Mouse (Mus musculus) intestine, postnatal 0 days (tissue): ENCODE measurements around the gene Rtraf. TPM values are rescaled to one million over a fixed set of nuclear protein-coding genes. Genes with fewer than 3 reads are reported as not detected.

Experiments
- ATAC-seq: fragments of 200-750 bp; cut with Nextera tagmentation; 2 replicates; pipeline ENCODE4 v1.8.0; 2017; ENCODE audit warnings: mild to moderate bottlenecking, moderate TSS enrichment, moderate library complexity
- H3K27ac ChIP-seq: fragments of 300-500 bp; sonication (generic); 2 replicates; pipeline ENCODE4 v1.5.1; 2014; ENCODE audit warnings: mild to moderate bottlenecking, low read depth, low read length, moderate library complexity
- H3K27me3 ChIP-seq: fragments of 300-500 bp; sonication (generic); replicated peaks from 2 replicates; pipeline ENCODE4 v1.6.1; 2014; ENCODE audit warnings: low read length, mixed read lengths; ENCODE audit not compliant: control insufficient read depth, insufficient read depth
- H3K36me3 ChIP-seq: fragments of 300-500 bp; sonication (generic); 2 replicates; pipeline ENCODE4 v1.6.1; 2014; ENCODE audit warnings: mild to moderate bottlenecking, moderate library complexity; ENCODE audit not compliant: control insufficient read depth, insufficient read depth
- H3K4me1 ChIP-seq: fragments of 300-500 bp; sonication (generic); replicated peaks from 2 replicates; pipeline ENCODE4 v1.6.1; 2014; ENCODE audit warnings: antibody characterized with exemption, low read length, mixed read lengths; ENCODE audit not compliant: control insufficient read depth, insufficient read depth
- H3K4me2 ChIP-seq: fragments of 300-500 bp; sonication (generic); replicated peaks from 2 replicates; pipeline ENCODE4 v1.6.1; 2014; ENCODE audit warnings: low read depth, mild to moderate bottlenecking, moderate library complexity
- H3K4me3 ChIP-seq: fragments of 300-500 bp; sonication (generic); 2 replicates; pipeline ENCODE4 v1.5.1; 2014; ENCODE audit warnings: low read depth, low read length
- H3K9ac ChIP-seq: fragments of 300-500 bp; sonication (generic); 2 replicates; pipeline ENCODE4 v1.6.1; 2014; ENCODE audit warnings: mild to moderate bottlenecking, low read depth, low read length
- H3K9me3 ChIP-seq: fragments of 300-500 bp; sonication (generic); 2 replicates; pipeline ENCODE4 v1.6.1; 2016; ENCODE audit warnings: mixed run types; ENCODE audit not compliant: control insufficient read depth
- CTCF ChIP-seq: sonication (generic); IDR thresholded peaks from 2 replicates; pipeline ENCODE4 v1.5.1; 2016; ENCODE audit warnings: low read depth, mild to moderate bottlenecking, control low read depth, antibody characterized with exemption, moderate library complexity
- WGBS: fragments of 180-500 bp; shearing (Covaris S2); extraction: QIAGEN DNeasy Blood & Tissue Kit; methylation state at CpG from one replicate; pipeline ENCODE4 v1.1.7; 2014; 5-methylcytosine and 5-hydroxymethylcytosine counted together
- polyA plus RNA-seq: library from polyadenylated mRNA; unstranded; fragments of >200 nt; fragmentation: Nextera tagmentation; extraction: Ambion mirVana; gene quantifications from 2 replicates; pipeline ENCODE4 v1.2.1, GENCODE M21; 2015

Gene Rtraf
- polyA plus RNA-seq, 1 experiment from 2014 or later, result 209 TPM

- H3K4me1 ChIP-seq, result no peaks in the 10 kb centered on the region
- H3K27me3 ChIP-seq, result no peaks in the 10 kb centered on the region
- no peak for ATAC-seq
- H3K27ac ChIP-seq, result no peak overlapping the region
- 61% methylated on average over 8 of the region's 8 CpGs for WGBS
- H3K36me3 ChIP-seq, result peaks cover 6% of the 10 kb centered on the region; the same call in 1 of the 2 replicates
- no peaks in the 10 kb centered on the region for H3K9me3 ChIP-seq
- H3K4me3 ChIP-seq, result no peak overlapping the region
- H3K9ac ChIP-seq, result no peak overlapping the region
- TF ChIP-seq CTCF, result no peak
- no peak overlapping the region for H3K4me2 ChIP-seq
These were observed 59.3 kb downstream of the Rtraf start for GRCm38 (mm10) chr14:19764331-19764730.

- H3K27ac ChIP-seq, result no peak overlapping the region
- H3K9ac ChIP-seq, result no peak overlapping the region
- no peaks in the 10 kb centered on the region for H3K27me3 ChIP-seq
- H3K4me1 ChIP-seq, result no peaks in the 10 kb centered on the region
- peaks cover 4% of the 10 kb centered on the region; the same call in 1 of the 2 replicates for H3K36me3 ChIP-seq
- H3K4me3 ChIP-seq, result no peak overlapping the region
- H3K4me2 ChIP-seq, result no peak overlapping the region
- 63% methylated on average over 8 of the region's 8 CpGs for WGBS
- no peak for ATAC-seq
- H3K9me3 ChIP-seq, result no peaks in the 10 kb centered on the region
- TF ChIP-seq CTCF, result no peak
These were observed 60.1 kb downstream of the Rtraf start for GRCm38 (mm10) chr14:19763527-19763926.

- H3K4me3 ChIP-seq, result no peak overlapping the region
- no peak for TF ChIP-seq CTCF
- no peak overlapping the region for H3K27ac ChIP-seq
- no peak overlapping the region for H3K4me2 ChIP-seq
- no peaks in the 10 kb centered on the region; the same call in 1 of the 2 replicates for H3K36me3 ChIP-seq
- WGBS, result 65% methylated on average over 4 of the region's 4 CpGs
- H3K4me1 ChIP-seq, result no peaks in the 10 kb centered on the region
- no peaks in the 10 kb centered on the region for H3K27me3 ChIP-seq
- no peaks in the 10 kb centered on the region for H3K9me3 ChIP-seq
- ATAC-seq, result no peak
- H3K9ac ChIP-seq, result no peak overlapping the region
These were observed 61.6 kb downstream of the Rtraf start for GRCm38 (mm10) chr14:19762014-19762413.

Other genes with a start within 250 kb of the Rtraf start
- gene Gm2237, start 238.7 kb downstream of the Rtraf start, polyA plus RNA-seq, result 0.72 and 0.83 TPM in 2 replicates
- not detected in 2 replicates for gene Gm5458, start 221.2 kb downstream of the Rtraf start, polyA plus RNA-seq
- gene Nid2, start 72.6 kb downstream of the Rtraf start, polyA plus RNA-seq, result 20.0 and 21.8 TPM in 2 replicates
- gene Gng2, start 153.8 kb upstream of the Rtraf start, polyA plus RNA-seq, result 22.2 and 22.6 TPM in 2 replicates